8 mouse cellular contexts compared by ENCODE assay signal in genomic region chr10:106468956-106469721, GRCm38 (mm10). TPM values are rescaled to one million over a fixed set of nuclear protein-coding genes. Genes with fewer than 3 reads are reported as not detected.
DNase-seq lines count a peak whose midpoint lies in the region; ATAC-seq and TF ChIP-seq lines count a peak whose summit lies in the region.

No protein-coding gene starts in this region.

- H3K27ac ChIP-seq in liver, adult 2 months (replicated peaks; ENCODE audit: insufficient read depth, low read depth, low read length) = no peak overlapping the region
- peak overlapping the region; percentile 90 for H3K27ac ChIP-seq in forebrain, embryonic 14.5 days (ENCODE audit: low read depth, low read length)
- H3K27ac ChIP-seq in hindbrain, embryonic 11.5 days (ENCODE audit: low read depth, low read length) = no peak overlapping the region
- H3K27ac ChIP-seq in stomach, embryonic 16.5 days (ENCODE audit: low read length) = no peak overlapping the region

- H3K4me2 ChIP-seq in forebrain, embryonic 14.5 days (ENCODE audit: low read length) = peak overlapping the region; percentile 72
- peak overlapping the region; percentile 87 for H3K4me2 ChIP-seq in hindbrain, embryonic 11.5 days (replicated peaks; ENCODE audit: low read depth, low read length)
- peak overlapping the region; percentile 68 for H3K4me2 ChIP-seq in stomach, embryonic 16.5 days (ENCODE audit: low read depth, low read length)

- TF ChIP-seq POLR2A in liver, adult 2 months (IDR thresholded peaks at IDR 0.05; ENCODE audit: extremely low read depth, insufficient read depth, low read length) = no peak

- no peaks in the 10 kb centered on the region for H3K4me1 ChIP-seq in liver, adult 2 months (ENCODE audit: control insufficient read depth, insufficient read depth, low read length)
- H3K4me1 ChIP-seq in forebrain, embryonic 14.5 days (ENCODE audit: control insufficient read depth, insufficient read depth, low read length) = no peaks in the 10 kb centered on the region
- H3K4me1 ChIP-seq in hindbrain, embryonic 11.5 days (replicated peaks; ENCODE audit: control insufficient read depth, insufficient read depth, low read length) = no peaks in the 10 kb centered on the region
- H3K4me1 ChIP-seq in stomach, embryonic 16.5 days (ENCODE audit: control insufficient read depth, insufficient read depth, low read length) = no peaks in the 10 kb centered on the region

- ATAC-seq in forebrain, embryonic 14.5 days = peak; percentile 87
- ATAC-seq in hindbrain, embryonic 11.5 days (ENCODE audit: low FRiP score) = peak; percentile 76
- no peak for ATAC-seq in stomach, embryonic 16.5 days (ENCODE audit: insufficient read depth, low FRiP score)
- no peak for ATAC-seq in inflammation-experienced regulatory T-cells, adult 6 months

- H3K79me2 ChIP-seq in liver, adult 2 months (ENCODE audit: control insufficient read depth, insufficient read depth, low read length) = no peaks in the 10 kb centered on the region

- no peak for DNase-seq in liver, adult 2 months (ENCODE audit: extremely low read depth, low read depth, low spot score)
- DNase-seq in liver = no peak
- peak; percentile 88 for DNase-seq in forebrain, embryonic 14.5 days (ENCODE audit: low spot score)
- peak; percentile 58 for DNase-seq in hindbrain, embryonic 11.5 days (ENCODE audit: low spot score)
- DNase-seq in layer of hippocampus, adult 9-10 months (ENCODE audit: low spot score) = peak; percentile 44
- DNase-seq in lung, postnatal 36 days = peak; percentile 1

- no peak overlapping the region for H3K9ac ChIP-seq in liver, adult 2 months (ENCODE audit: low read depth, low read length)
- peak overlapping the region; percentile 75 for H3K9ac ChIP-seq in forebrain, embryonic 14.5 days (ENCODE audit: low read length)
- H3K9ac ChIP-seq in hindbrain, embryonic 11.5 days (ENCODE audit: low read depth, low read length) = peak overlapping the region; percentile 38; the same call in 1 of the 2 replicates
- H3K9ac ChIP-seq in stomach, embryonic 16.5 days (ENCODE audit: low read length) = no peak overlapping the region

- no peaks in the 10 kb centered on the region for H3K36me3 ChIP-seq in liver, adult 2 months (ENCODE audit: control insufficient read depth, insufficient read depth, low read length)
- no peaks in the 10 kb centered on the region for H3K36me3 ChIP-seq in forebrain, embryonic 14.5 days (ENCODE audit: control insufficient read depth, insufficient read depth, low read length)
- no peaks in the 10 kb centered on the region for H3K36me3 ChIP-seq in hindbrain, embryonic 11.5 days (ENCODE audit: control insufficient read depth, insufficient read depth, low read length)
- H3K36me3 ChIP-seq in stomach, embryonic 16.5 days (ENCODE audit: control insufficient read depth, insufficient read depth, low read length) = no peaks in the 10 kb centered on the region

- 7% methylated on average over 19 of the region's 19 CpGs for WGBS in liver, adult 2 months
- WGBS in forebrain, embryonic 14.5 days = 2% methylated on average over 19 of the region's 19 CpGs
- WGBS in hindbrain, embryonic 11.5 days = 3% methylated on average over 19 of the region's 19 CpGs
- WGBS in stomach, embryonic 16.5 days = 4% methylated on average over 19 of the region's 19 CpGs

- H3K9me3 ChIP-seq in forebrain, embryonic 14.5 days (replicated peaks; ENCODE audit: control insufficient read depth, low read length) = no peaks in the 10 kb centered on the region
- H3K9me3 ChIP-seq in hindbrain, embryonic 11.5 days (ENCODE audit: control insufficient read depth, low read length) = no peaks in the 10 kb centered on the region
- H3K9me3 ChIP-seq in stomach, embryonic 16.5 days (replicated peaks; ENCODE audit: control insufficient read depth, low read length) = no peaks in the 10 kb centered on the region

- no peak for TF ChIP-seq CTCF in liver, adult 2 months (IDR thresholded peaks at IDR 0.05; ENCODE audit: low read depth, low read length)

- 0 out of 2 replicates have a peak, but pooled peaks cover 4% of the 10 kb centered on the region for H3K27me3 ChIP-seq in liver, adult 2 months (ENCODE audit: control insufficient read depth, insufficient read depth, low read length)
- H3K27me3 ChIP-seq in forebrain, embryonic 14.5 days (replicated peaks; ENCODE audit: control insufficient read depth, insufficient read depth, low read length) = no peaks in the 10 kb centered on the region
- no peaks in the 10 kb centered on the region for H3K27me3 ChIP-seq in hindbrain, embryonic 11.5 days (ENCODE audit: control insufficient read depth, insufficient read depth, low read length)
- H3K27me3 ChIP-seq in stomach, embryonic 16.5 days (ENCODE audit: control insufficient read depth, insufficient read depth, low read length) = no peaks in the 10 kb centered on the region; the same call in none of the 2 replicates

- H3K4me3 ChIP-seq in liver, adult 2 months (ENCODE audit: insufficient read depth, low read depth, low read length) = peak overlapping the region; percentile 30
- H3K4me3 ChIP-seq in forebrain, embryonic 14.5 days (ENCODE audit: low read depth, low read length) = peak overlapping the region; percentile 62
- peak overlapping the region; percentile 53 for H3K4me3 ChIP-seq in hindbrain, embryonic 11.5 days (ENCODE audit: low read depth, low read length)
- H3K4me3 ChIP-seq in stomach, embryonic 16.5 days (replicated peaks; ENCODE audit: low read length) = peak overlapping the region; percentile 52

RNA-seq across cellular contexts. Expression of gene Ppfia2, which starts 1.0 kb away (rescaled TPM):
- 0.54 and 0.74 TPM in 2 replicates for total RNA-seq in liver, adult 2 months (2014; rRNA removed)
- 0.02 and 0.04 TPM in 2 replicates for polyA plus RNA-seq in liver, adult 2 months (2012; rRNA removed)
- 24.1 and 36.1 TPM in 2 replicates for polyA plus RNA-seq in forebrain, embryonic 14.5 days (2014; fragmentation: Nextera tagmentation; extraction: Ambion mirVana)
- 6.2 and 7.8 TPM in 2 replicates for polyA plus RNA-seq in hindbrain, embryonic 11.5 days (2014; fragmentation: Nextera tagmentation; extraction: Ambion mirVana)
- polyA plus RNA-seq in stomach, embryonic 16.5 days (2015; fragmentation: Nextera tagmentation; extraction: Ambion mirVana) = 0.87 and 0.89 TPM in 2 replicates
- polyA plus RNA-seq in inflammation-experienced regulatory T-cells, adult 6 months (2017; shearing (Covaris generic)) = under 1 TPM in 2 of 3 experiments, not detected in 1; 0.13 to 0.20 TPM

Comparison
In these comparisons a context has a peak if more than half of its experiments do, and no peak if none do; other contexts are left out.
1. DNase-seq: peak in forebrain, embryonic 14.5 days (single experiment), hindbrain, embryonic 11.5 days (single experiment), layer of hippocampus, adult 9-10 months (single experiment) and lung, postnatal 36 days (single experiment); none in liver, adult 2 months (single experiment) and liver (single experiment).
2. H3K9ac ChIP-seq: peak in forebrain, embryonic 14.5 days (single experiment) and hindbrain, embryonic 11.5 days (single experiment); none in liver, adult 2 months (single experiment) and stomach, embryonic 16.5 days (single experiment).
3. ATAC-seq: peak in forebrain, embryonic 14.5 days (single experiment) and hindbrain, embryonic 11.5 days (single experiment); none in stomach, embryonic 16.5 days (single experiment) and inflammation-experienced regulatory T-cells, adult 6 months (single experiment).
4. Peak in every context shown above with its lines, with median percentiles within 50 percentile points of each other: H3K4me3 ChIP-seq and H3K4me2 ChIP-seq.